Mouse (Mus musculus): Measurements from ENCODE around the gene Ints6l. TPM values are rescaled to one million over a fixed set of nuclear protein-coding genes. Genes with fewer than 3 reads are reported as not detected.

Ints6l gene
- polyA plus RNA-seq (2015; fragmentation: Nextera tagmentation; extraction: Ambion mirVana): 18.2 and 21.7 TPM in 2 replicates

GRCm38 (mm10) chrX:56454671-56455371 is at the start of gene Ints6l:
TSS of gene Ints6l (plus strand) at chrX:56454857.
- ATAC-seq (ENCODE audit: low FRiP score): peak; percentile 85
- H3K9ac ChIP-seq (replicated peaks): peak within 1 kb of the TSS; percentile 67
- WGBS: 23% methylated on average over 22 of the region's 22 CpGs

GRCm38 (mm10) chrX:56405482-56405881 is 49.2 kb upstream of the Ints6l start:
- ATAC-seq (ENCODE audit: low FRiP score): no peak
- Histone ChIP-seq H3K36me3 (no peaks in the 10 kb centered on the region), H3K9me3 (replicated peaks) (no peaks in the 10 kb centered on the region), H3K4me3 (replicated peaks) (no peak overlapping the region), H3K4me2 (no peak overlapping the region), H3K27me3 (replicated peaks) (no peaks in the 10 kb centered on the region), H3K9ac (replicated peaks) (no peak overlapping the region), H3K4me1 (no peaks in the 10 kb centered on the region), H3K27ac (replicated peaks) (no peak overlapping the region)
- WGBS: 69% methylated on average over 1 of the region's 1 CpGs

More at GRCm38 (mm10) chrX:56454671-56455371, at the start of gene Ints6l:
- Histone ChIP-seq H3K9me3 (replicated peaks) (no peaks in the 10 kb centered on the region), H3K36me3 (no peaks in the 10 kb centered on the region), H3K4me3 (replicated peaks) (peak within 1 kb of the TSS; percentile 52), H3K27me3 (replicated peaks) (no peaks in the 10 kb centered on the region), H3K4me2 (peak within 1 kb of the TSS; percentile 60), H3K27ac (replicated peaks) (peak within 1 kb of the TSS; percentile 95), H3K4me1 (peaks cover 3% of the 10 kb centered on the region; the same call in 1 of the 2 replicates)

- 78% methylated on average over 5 of the region's 5 CpGs for WGBS
- Histone ChIP-seq H3K27me3 (replicated peaks) (no peaks in the 10 kb centered on the region), H3K36me3 (no peaks in the 10 kb centered on the region), H3K9ac (replicated peaks) (no peak overlapping the region), H3K4me2 (no peak overlapping the region), H3K27ac (replicated peaks) (no peak overlapping the region), H3K4me1 (no peaks in the 10 kb centered on the region), H3K4me3 (replicated peaks) (no peak overlapping the region), H3K9me3 (replicated peaks) (no peaks in the 10 kb centered on the region)
- no peak for ATAC-seq (ENCODE audit: low FRiP score)
These were observed 48.5 kb upstream of the Ints6l start for GRCm38 (mm10) chrX:56406128-56406527.

- H3K36me3 ChIP-seq: no peaks in the 10 kb centered on the region
- no peak for ATAC-seq (ENCODE audit: low FRiP score)
- WGBS: 72% methylated on average over 3 of the region's 3 CpGs
- H3K9me3 ChIP-seq (replicated peaks): no peaks in the 10 kb centered on the region
- H3K9ac ChIP-seq (replicated peaks): no peak overlapping the region
- H3K27ac ChIP-seq (replicated peaks): no peak overlapping the region
- H3K4me1 ChIP-seq: no peaks in the 10 kb centered on the region
- no peak overlapping the region for H3K4me2 ChIP-seq
- no peaks in the 10 kb centered on the region for H3K27me3 ChIP-seq (replicated peaks)
- H3K4me3 ChIP-seq (replicated peaks): no peak overlapping the region
These were observed 38.4 kb upstream of the Ints6l start for GRCm38 (mm10) chrX:56416277-56416676.

GRCm38 (mm10) chrX:56417541-56417940 is 37.1 kb upstream of the Ints6l start:
- Histone ChIP-seq H3K4me2 (no peak overlapping the region), H3K27ac (replicated peaks) (no peak overlapping the region), H3K4me1 (no peaks in the 10 kb centered on the region), H3K27me3 (replicated peaks) (no peaks in the 10 kb centered on the region), H3K9me3 (replicated peaks) (no peaks in the 10 kb centered on the region), H3K36me3 (no peaks in the 10 kb centered on the region), H3K4me3 (replicated peaks) (no peak overlapping the region), H3K9ac (replicated peaks) (no peak overlapping the region)
- ATAC-seq (ENCODE audit: low FRiP score): no peak
- 77% methylated on average over 4 of the region's 4 CpGs for WGBS

- Histone ChIP-seq H3K4me2 (no peak overlapping the region), H3K4me1 (no peaks in the 10 kb centered on the region), H3K4me3 (replicated peaks) (no peak overlapping the region), H3K36me3 (no peaks in the 10 kb centered on the region), H3K9ac (replicated peaks) (no peak overlapping the region), H3K9me3 (replicated peaks) (no peaks in the 10 kb centered on the region), H3K27ac (replicated peaks) (no peak overlapping the region), H3K27me3 (replicated peaks) (no peaks in the 10 kb centered on the region)
- 57% methylated on average over 2 of the region's 2 CpGs for WGBS
- ATAC-seq (ENCODE audit: low FRiP score): no peak
These were observed 24.1 kb upstream of the Ints6l start for GRCm38 (mm10) chrX:56430601-56431000.

- Histone ChIP-seq H3K36me3 (no peaks in the 10 kb centered on the region), H3K9me3 (replicated peaks) (no peaks in the 10 kb centered on the region), H3K4me3 (replicated peaks) (no peak overlapping the region), H3K4me1 (no peaks in the 10 kb centered on the region), H3K4me2 (no peak overlapping the region), H3K9ac (replicated peaks) (no peak overlapping the region), H3K27ac (replicated peaks) (no peak overlapping the region), H3K27me3 (replicated peaks) (no peaks in the 10 kb centered on the region)
- WGBS: 74% methylated on average over 7 of the region's 7 CpGs
- no peak for ATAC-seq (ENCODE audit: low FRiP score)
These were observed 18.8 kb upstream of the Ints6l start for GRCm38 (mm10) chrX:56435758-56436283.

GRCm38 (mm10) chrX:56446487-56447428 is 7.9 kb upstream of the Ints6l start:
- no peak overlapping the region for H3K4me3 ChIP-seq (replicated peaks)
- H3K9me3 ChIP-seq (replicated peaks): no peaks in the 10 kb centered on the region
- no peak overlapping the region for H3K27ac ChIP-seq (replicated peaks)
- no peak overlapping the region for H3K9ac ChIP-seq (replicated peaks)
- H3K4me1 ChIP-seq: no peaks in the 10 kb centered on the region
- no peak overlapping the region for H3K4me2 ChIP-seq
- H3K36me3 ChIP-seq: no peaks in the 10 kb centered on the region
- H3K27me3 ChIP-seq (replicated peaks): no peaks in the 10 kb centered on the region
- WGBS: 85% methylated on average over 11 of the region's 11 CpGs
- ATAC-seq (ENCODE audit: low FRiP score): no peak

GRCm38 (mm10) chrX:56447524-56448015 is 7.1 kb upstream of the Ints6l start, which contains the start of gene Gm2174:
TSS of gene Gm2174 (plus strand) at chrX:56447965.
- Histone ChIP-seq H3K36me3 (no peaks in the 10 kb centered on the region), H3K4me1 (no peaks in the 10 kb centered on the region), H3K27me3 (replicated peaks) (no peaks in the 10 kb centered on the region), H3K4me2 (no peak within 1 kb of the TSS), H3K9ac (replicated peaks) (no peak within 1 kb of the TSS), H3K4me3 (replicated peaks) (no peak within 1 kb of the TSS), H3K9me3 (replicated peaks) (no peaks in the 10 kb centered on the region), H3K27ac (replicated peaks) (no peak within 1 kb of the TSS)
- WGBS: 73% methylated on average over 4 of the region's 4 CpGs
- no peak for ATAC-seq (ENCODE audit: low FRiP score)

GRCm38 (mm10) chrX:56455372-56456246 is 952 bp downstream of the Ints6l start:
- Histone ChIP-seq H3K4me2 (peak overlapping the region; percentile 60), H3K27ac (replicated peaks) (peak overlapping the region; percentile 95), H3K9ac (replicated peaks) (peak overlapping the region; percentile 67), H3K9me3 (replicated peaks) (no peaks in the 10 kb centered on the region), H3K4me1 (peaks cover 3% of the 10 kb centered on the region; the same call in 1 of the 2 replicates), H3K4me3 (replicated peaks) (peak overlapping the region; percentile 52), H3K27me3 (replicated peaks) (no peaks in the 10 kb centered on the region), H3K36me3 (no peaks in the 10 kb centered on the region)
- 20% methylated on average over 53 of the region's 65 CpGs for WGBS
- ATAC-seq (ENCODE audit: low FRiP score): peak; percentile 96

- peak overlapping the region; percentile 52 for H3K4me3 ChIP-seq (replicated peaks)
- H3K36me3 ChIP-seq: no peaks in the 10 kb centered on the region
- peak overlapping the region; percentile 41; the same call in 1 of the 2 replicates for H3K9ac ChIP-seq (replicated peaks)
- peak overlapping the region; percentile 95 for H3K27ac ChIP-seq (replicated peaks)
- H3K9me3 ChIP-seq (replicated peaks): no peaks in the 10 kb centered on the region
- ATAC-seq (ENCODE audit: low FRiP score): peak; percentile 19
- H3K27me3 ChIP-seq (replicated peaks): no peaks in the 10 kb centered on the region
- 21% methylated on average over 8 of the region's 8 CpGs for WGBS
- peak overlapping the region; percentile 60 for H3K4me2 ChIP-seq
- H3K4me1 ChIP-seq: peaks cover 3% of the 10 kb centered on the region; the same call in 1 of the 2 replicates
These were observed 1.7 kb downstream of the Ints6l start for GRCm38 (mm10) chrX:56456379-56456778.
